Mouse (Mus musculus) kidney, adult 2 months (tissue): Measurements from ENCODE around the gene Myo9b. TPM values are rescaled to one million over a fixed set of nuclear protein-coding genes. Genes with fewer than 3 reads are reported as not detected.

Source experiments
- DNase-seq: peaks from one replicate; pipeline ENCODE4 v3.0.0; 2021
- H3K27ac ChIP-seq: fragments of 200-500 bp; 2 replicates; pipeline ENCODE4 v1.5.1; 2012; ENCODE audit warnings: low read depth, low read length, control low read depth, inconsistent platforms; ENCODE audit not compliant: insufficient read depth
- H3K27me3 ChIP-seq: fragments of 200-500 bp; replicated peaks from 2 replicates; pipeline ENCODE4 v1.6.1; 2012; ENCODE audit warnings: mild to moderate bottlenecking, moderate library complexity, low read length, inconsistent platforms; ENCODE audit not compliant: control insufficient read depth, insufficient read depth
- H3K36me3 ChIP-seq: fragments of 200-500 bp; 2 replicates; pipeline ENCODE4 v1.6.1; 2012; ENCODE audit warnings: mild to moderate bottlenecking, moderate library complexity, low read length, inconsistent platforms; ENCODE audit not compliant: control insufficient read depth, insufficient read depth
- H3K4me1 ChIP-seq: fragments of 200-500 bp; 2 replicates; pipeline ENCODE4 v1.6.1; 2011; ENCODE audit warnings: low read length; ENCODE audit not compliant: control insufficient read depth, insufficient read depth
- H3K4me3 ChIP-seq: fragments of 200-500 bp; 2 replicates; pipeline ENCODE4 v1.5.1; 2011; ENCODE audit warnings: mild to moderate bottlenecking, low read depth, low read length, control low read depth; ENCODE audit not compliant: insufficient read depth
- CTCF ChIP-seq: fragments of 200-500 bp; conservative IDR thresholded peaks from 2 replicates; pipeline ENCODE4 v1.5.1; 2011; ENCODE audit warnings: low read depth, mild to moderate bottlenecking, control low read depth, low read length, moderate library complexity, mixed read lengths; ENCODE audit not compliant: insufficient read depth, insufficient read length
- POLR2A ChIP-seq: fragments of 200-500 bp; IDR thresholded peaks from one replicate; pipeline ENCODE4 v1.6.1; 2011; ENCODE audit warnings: low read depth, low read length, control low read depth
- WGBS: fragments of 180-500 bp; shearing (Covaris S2); methylation state at CpG from one replicate; pipeline ENCODE4 v1.1.7; 2018; 5-methylcytosine and 5-hydroxymethylcytosine counted together
- polyA plus RNA-seq: library from polyadenylated mRNA; depleted of rRNA; stranded (reverse); fragments of >200 nt; gene quantifications from 2 replicates; pipeline ENCODE4 v1.2.3, GENCODE M21; 2012

Gene Myo9b
- polyA plus RNA-seq, 1 experiment = 12.0 TPM

- 85% methylated on average over 1 of the region's 1 CpGs for WGBS
- H3K27ac ChIP-seq = no peak overlapping the region
- TF ChIP-seq POLR2A = no peak
- TF ChIP-seq CTCF = no peak
Observed at GRCm38 (mm10) chr8:71297439-71297838, 24.9 kb downstream of the Myo9b start.

GRCm38 (mm10) chr8:71299716-71300115, 27.2 kb downstream of the Myo9b start:
- WGBS = 76% methylated on average over 3 of the region's 3 CpGs
- Histone ChIP-seq H3K27ac (no peak overlapping the region), H3K4me1 (no peaks in the 10 kb centered on the region), H3K36me3 (no peaks in the 10 kb centered on the region), H3K27me3 (no peaks in the 10 kb centered on the region), H3K4me3 (no peak overlapping the region)
- TF ChIP-seq CTCF (no peak), POLR2A (no peak)
- DNase-seq = no peak

More at GRCm38 (mm10) chr8:71297439-71297838, 24.9 kb downstream of the Myo9b start:
- DNase-seq = no peak
- H3K36me3 ChIP-seq = no peaks in the 10 kb centered on the region
- H3K4me1 ChIP-seq = no peaks in the 10 kb centered on the region
- H3K4me3 ChIP-seq = no peak overlapping the region
- H3K27me3 ChIP-seq = no peaks in the 10 kb centered on the region

GRCm38 (mm10) chr8:71302788-71303187, 30.3 kb downstream of the Myo9b start:
- TF ChIP-seq CTCF = no peak
- no peak for TF ChIP-seq POLR2A
- DNase-seq = no peak
- peaks cover 3% of the 10 kb centered on the region; the same call in 1 of the 2 replicates for H3K4me1 ChIP-seq
- 98% methylated on average over 1 of the region's 1 CpGs for WGBS
- H3K27ac ChIP-seq = no peak overlapping the region
- no peaks in the 10 kb centered on the region for H3K27me3 ChIP-seq
- H3K4me3 ChIP-seq = no peak overlapping the region
- no peaks in the 10 kb centered on the region for H3K36me3 ChIP-seq

- DNase-seq = no peak
- Histone ChIP-seq H3K4me3 (no peak overlapping the region), H3K4me1 (peaks cover 3% of the 10 kb centered on the region; the same call in 1 of the 2 replicates), H3K27me3 (no peaks in the 10 kb centered on the region), H3K36me3 (no peaks in the 10 kb centered on the region), H3K27ac (no peak overlapping the region)
- TF ChIP-seq POLR2A = no peak
- no peak for TF ChIP-seq CTCF
- 56% methylated on average over 1 of the region's 1 CpGs for WGBS
Observed at GRCm38 (mm10) chr8:71303632-71304031, 31.1 kb downstream of the Myo9b start.

- no peak for TF ChIP-seq POLR2A
- TF ChIP-seq CTCF = no peak
- Histone ChIP-seq H3K4me3 (no peak overlapping the region), H3K27me3 (no peaks in the 10 kb centered on the region), H3K36me3 (no peaks in the 10 kb centered on the region), H3K27ac (no peak overlapping the region), H3K4me1 (peaks cover 3% of the 10 kb centered on the region; the same call in 1 of the 2 replicates)
- DNase-seq = no peak
- WGBS = 74% methylated on average over 1 of the region's 1 CpGs
Observed at GRCm38 (mm10) chr8:71305988-71306387, 33.5 kb downstream of the Myo9b start.

GRCm38 (mm10) chr8:71307371-71307770, 34.9 kb downstream of the Myo9b start:
- WGBS = 53% methylated on average over 1 of the region's 1 CpGs
- no peak overlapping the region for H3K4me3 ChIP-seq
- no peak for TF ChIP-seq POLR2A
- TF ChIP-seq CTCF = no peak

GRCm38 (mm10) chr8:71307913-71308312, 35.4 kb downstream of the Myo9b start:
- Histone ChIP-seq H3K27ac (no peak overlapping the region), H3K27me3 (no peaks in the 10 kb centered on the region), H3K4me1 (peaks cover 3% of the 10 kb centered on the region; the same call in 1 of the 2 replicates), H3K36me3 (no peaks in the 10 kb centered on the region), H3K4me3 (no peak overlapping the region)
- TF ChIP-seq CTCF (no peak), POLR2A (no peak)
- WGBS = 65% methylated on average over 4 of the region's 4 CpGs
- no peak for DNase-seq

More at GRCm38 (mm10) chr8:71307371-71307770, 34.9 kb downstream of the Myo9b start:
- Histone ChIP-seq H3K27ac (no peak overlapping the region), H3K27me3 (no peaks in the 10 kb centered on the region), H3K36me3 (no peaks in the 10 kb centered on the region), H3K4me1 (peaks cover 3% of the 10 kb centered on the region; the same call in 1 of the 2 replicates)
- no peak for DNase-seq
